Mouse (Mus musculus) layer of hippocampus, adult 2 months (tissue): Measurements from ENCODE around the gene Zswim4. TPM values are rescaled to one million over a fixed set of nuclear protein-coding genes. Genes with fewer than 3 reads are reported as not detected.

Experiments used
- DNase-seq, 2 experiments: peaks; one replicate each; pipeline ENCODE4 v3.0.0; 2022; ENCODE audit warnings: low spot score in 2 of 2
- H3K27ac ChIP-seq: fragments of 200-600 bp; 2 replicates; pipeline ENCODE4 v1.8.1; 2022
- H3K4me3 ChIP-seq: fragments of 200-600 bp; 2 replicates; pipeline ENCODE4 v1.8.1; 2022; ENCODE audit warnings: mild to moderate bottlenecking
- CTCF ChIP-seq: fragments of 200-600 bp; conservative IDR thresholded peaks from 2 replicates; pipeline ENCODE4 v1.8.1; 2022; ENCODE audit warnings: antibody characterized with exemption, mild to moderate bottlenecking, moderate library complexity
- microRNA-seq, 2 experiments: library from miRNA; unstranded; fragments of <30 nt; microRNA quantifications; one replicate each; pipeline ENCODE4 v1.2.0; 2021
- total RNA-seq, 2 experiments: library from RNA; stranded (reverse); gene quantifications; 2 replicates each; pipeline ENCODE4 v1.2.3; 2021

Gene Zswim4
- total RNA-seq, 2 experiments from 2014 or later: 18.0 to 19.3 TPM

GRCm38 (mm10) chr8:84182833-84183232 lies 54.0 kb downstream of the Zswim4 start:
- no peak overlapping the region for H3K27ac ChIP-seq
- DNase-seq: no peak
- H3K4me3 ChIP-seq: peak overlapping the region; percentile 67
- no peak for TF ChIP-seq CTCF

- no peak for DNase-seq
- no peak for TF ChIP-seq CTCF
- Histone ChIP-seq H3K4me3 (no peak overlapping the region; the same call in 1 of the 2 replicates), H3K27ac (no peak overlapping the region)
These were observed 56.2 kb downstream of the Zswim4 start for GRCm38 (mm10) chr8:84180530-84181190.

- no peak for TF ChIP-seq CTCF
- no peak for DNase-seq
- no peak overlapping the region for H3K27ac ChIP-seq
These were observed 56.9 kb downstream of the Zswim4 start for GRCm38 (mm10) chr8:84179946-84180345.

GRCm38 (mm10) chr8:84178592-84178991 lies 58.3 kb downstream of the Zswim4 start:
- Histone ChIP-seq H3K27ac (no peak overlapping the region), H3K4me3 (no peak overlapping the region)
- DNase-seq: no peak
- TF ChIP-seq CTCF: no peak

More at GRCm38 (mm10) chr8:84179946-84180345, 56.9 kb downstream of the Zswim4 start:
- H3K4me3 ChIP-seq: no peak overlapping the region

GRCm38 (mm10) chr8:84177405-84177804 lies 59.5 kb downstream of the Zswim4 start:
- no peak for DNase-seq
- no peak overlapping the region for H3K27ac ChIP-seq
- no peak overlapping the region for H3K4me3 ChIP-seq
- TF ChIP-seq CTCF: no peak

GRCm38 (mm10) chr8:84176560-84176959 lies 60.3 kb downstream of the Zswim4 start:
- no peak overlapping the region for H3K27ac ChIP-seq
- H3K4me3 ChIP-seq: no peak overlapping the region
- DNase-seq: no peak
- TF ChIP-seq CTCF: no peak

- DNase-seq: no peak
- peak; percentile 54 for TF ChIP-seq CTCF
- Histone ChIP-seq H3K4me3 (no peak overlapping the region), H3K27ac (no peak overlapping the region)
These were observed 63.0 kb downstream of the Zswim4 start for GRCm38 (mm10) chr8:84173861-84174260.

GRCm38 (mm10) chr8:84170096-84170495 lies 66.8 kb downstream of the Zswim4 start:
- no peak overlapping the region for H3K27ac ChIP-seq
- no peak for DNase-seq
- no peak for TF ChIP-seq CTCF
- no peak overlapping the region for H3K4me3 ChIP-seq

- no peak overlapping the region for H3K27ac ChIP-seq
- no peak overlapping the region for H3K4me3 ChIP-seq
- DNase-seq: no peak
- no peak for TF ChIP-seq CTCF
These were observed 69.2 kb downstream of the Zswim4 start for GRCm38 (mm10) chr8:84167696-84168095.

Small RNA genes within 50 kb of the gene (microRNA-seq; reads per million reads assigned to microRNA genes)
- gene Mir181c (2,269 to 2,479 reads per million in 2 experiments), gene Mir181d (1,750 to 2,114 reads per million in 2 experiments), gene Mir23a (6,844 to 11,668 reads per million in 2 experiments), gene Mir24-2 (0 reads per million in 2 experiments), gene Mir27a (110 to 211 reads per million in 2 experiments), gene Mir3074-2 (0 reads per million in 2 experiments)

Other genes with a start within 250 kb of the Zswim4 start
- 10 to 100 TPM; 40.7 to 41.2 TPM for gene Samd1, start 239.4 kb downstream of the Zswim4 start, total RNA-seq
- under 1 TPM; 0.66 to 0.82 TPM for gene 1700067K01Rik, start 235.6 kb downstream of the Zswim4 start, total RNA-seq
- 1 to 10 TPM in 1 of 2 experiments, not detected in 1; 1.1 TPM for gene 2210011C24Rik, start 224.9 kb downstream of the Zswim4 start, total RNA-seq
- gene Palm3, start 215.6 kb downstream of the Zswim4 start, total RNA-seq: 1 to 10 TPM; 2.8 TPM
- gene Il27ra, start 194.5 kb downstream of the Zswim4 start, total RNA-seq: 1 to 10 TPM; 2.0 TPM
- gene Rln3, start 192.1 kb downstream of the Zswim4 start, total RNA-seq: not detected
- gene Gm10643, start 171.9 kb downstream of the Zswim4 start, total RNA-seq: 1 to 10 TPM; 4.2 to 6.7 TPM
- gene Rfx1, start 170.2 kb downstream of the Zswim4 start, total RNA-seq: 10 to 100 TPM; 28.7 to 33.3 TPM
- gene Dcaf15, start 132.3 kb downstream of the Zswim4 start, total RNA-seq: 10 to 100 TPM; 21.2 to 22.5 TPM
- gene Podnl1, start 111.1 kb downstream of the Zswim4 start, total RNA-seq: not detected
- 10 to 100 TPM; 53.2 to 57.8 TPM for gene Cc2d1a, start 89.1 kb downstream of the Zswim4 start, total RNA-seq
- 1 to 10 TPM; 2.1 to 2.9 TPM for gene 4930432K21Rik, start 89.0 kb downstream of the Zswim4 start, total RNA-seq
- gene Nanos3, start 51.8 kb downstream of the Zswim4 start, total RNA-seq: 1 to 10 TPM; 2.6 to 5.0 TPM
- gene D8Ertd738e, start 12.7 kb upstream of the Zswim4 start, total RNA-seq: 100 to 1,000 TPM; 143 to 146 TPM
- 10 to 100 TPM; 19.0 to 21.9 TPM for gene Mri1, start 20.3 kb upstream of the Zswim4 start, total RNA-seq
- gene Ccdc130, start 33.3 kb upstream of the Zswim4 start, total RNA-seq: 10 to 100 TPM; 31.9 to 35.9 TPM
- gene Cacna1a, start 151.4 kb upstream of the Zswim4 start, total RNA-seq: 100 to 1,000 TPM; 207 to 219 TPM